Mouse (Mus musculus) midbrain, embryonic 12.5 days (tissue): Measurements from ENCODE around the gene Cwc27. TPM values are rescaled to one million over a fixed set of nuclear protein-coding genes. Genes with fewer than 3 reads are reported as not detected.

ENCODE experiments used
- ATAC-seq: fragments of 200-750 bp; cut with Nextera tagmentation; 2 replicates; pipeline ENCODE4 v1.8.0; 2017; ENCODE audit warnings: low read depth, moderate TSS enrichment, moderate library complexity; ENCODE audit not compliant: low FRiP score
- H3K27ac ChIP-seq: fragments of 300-500 bp; sonication (generic); replicated peaks from 2 replicates; pipeline ENCODE4 v1.5.1; 2016; ENCODE audit warnings: mild to moderate bottlenecking
- H3K27me3 ChIP-seq: fragments of 300-500 bp; sonication (generic); 2 replicates; pipeline ENCODE4 v1.6.1; 2016; ENCODE audit warnings: mild to moderate bottlenecking
- H3K36me3 ChIP-seq: fragments of 300-500 bp; sonication (generic); 2 replicates; pipeline ENCODE4 v1.6.1; 2016
- H3K4me1 ChIP-seq: fragments of 300-500 bp; sonication (generic); 2 replicates; pipeline ENCODE4 v1.6.1; 2016
- H3K4me2 ChIP-seq: fragments of 300-500 bp; sonication (generic); replicated peaks from 2 replicates; pipeline ENCODE4 v1.6.1; 2016; ENCODE audit warnings: mild to moderate bottlenecking, moderate library complexity
- H3K4me3 ChIP-seq: fragments of 300-500 bp; sonication (generic); 2 replicates; pipeline ENCODE4 v1.5.1; 2016; ENCODE audit warnings: mild to moderate bottlenecking
- H3K9ac ChIP-seq: fragments of 300-500 bp; sonication (generic); replicated peaks from 2 replicates; pipeline ENCODE4 v1.6.1; 2016; ENCODE audit warnings: mild to moderate bottlenecking, moderate library complexity
- H3K9me3 ChIP-seq: fragments of 300-500 bp; sonication (generic); 2 replicates; pipeline ENCODE4 v1.6.1; 2016; ENCODE audit warnings: mild to moderate bottlenecking
- WGBS: fragments of 180-500 bp; shearing (Covaris S2); methylation state at CpG from one replicate; pipeline ENCODE4 v1.1.7; 2016; 5-methylcytosine and 5-hydroxymethylcytosine counted together
- polyA plus RNA-seq: library from polyadenylated mRNA; unstranded; fragments of >200 nt; fragmentation: Nextera tagmentation; extraction: Ambion mirVana; gene quantifications from 2 replicates; pipeline ENCODE4 v1.2.1, GENCODE M21; 2016

The Cwc27 gene
- polyA plus RNA-seq, 1 experiment from 2014 or later, result 33.4 TPM

DNA sequence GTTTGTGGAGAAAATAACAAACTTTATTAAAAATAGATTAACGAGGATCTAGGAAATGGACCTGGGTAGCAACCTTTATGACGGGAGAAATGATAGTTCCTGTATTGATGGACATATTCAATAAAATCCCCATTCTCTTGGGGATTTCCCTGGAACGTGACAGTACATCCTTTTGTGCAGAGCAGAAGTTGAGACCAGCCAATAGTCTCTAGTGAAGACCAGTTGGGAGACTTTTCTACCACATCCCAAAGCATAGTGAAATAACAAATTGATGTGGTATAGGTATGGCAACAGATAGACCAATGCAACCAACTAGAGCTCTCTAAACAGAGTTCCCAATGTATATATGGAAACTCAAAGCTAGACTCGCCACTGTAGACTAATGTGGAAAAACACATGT is 220.7 kb downstream of the Cwc27 start:
- whole genome bisulfite sequencing, result 92% methylated on average over 4 of the region's 4 CpGs
- no peak overlapping the region for H3K27ac ChIP-seq
- no peak for ATAC-seq

DNA sequence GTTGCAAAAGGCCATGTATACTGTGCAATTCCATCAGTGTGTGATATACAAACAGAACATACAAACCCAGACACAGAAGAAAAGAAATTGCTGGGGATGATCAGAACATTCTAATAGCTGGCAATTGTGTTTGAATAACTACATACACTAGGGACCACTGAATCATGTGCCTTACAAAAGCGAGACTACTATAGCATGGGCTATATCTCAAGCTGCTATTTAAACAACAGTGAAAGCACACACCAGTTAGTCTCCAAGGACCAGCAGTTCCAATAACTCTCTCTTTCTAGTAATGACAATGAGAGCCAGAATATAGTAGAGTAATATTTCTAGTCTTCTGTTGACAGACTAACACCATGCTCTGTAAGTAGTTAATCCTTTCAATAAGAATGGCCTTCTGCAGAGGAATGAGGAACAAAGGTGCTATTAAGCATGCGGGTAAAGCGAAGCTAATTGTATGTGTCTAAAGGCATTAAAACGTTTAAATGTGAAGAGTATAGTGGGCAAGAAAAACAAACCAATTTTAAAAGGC is 222.1 kb downstream of the Cwc27 start:
- 50% methylated on average over 4 of the region's 4 CpGs for WGBS
- Histone ChIP-seq H3K36me3 (no peaks in the 10 kb centered on the region), H3K4me3 (no peak overlapping the region), H3K27ac (0 out of 2 replicates have a peak overlapping the region, but pooled peaks have one; percentile 30), H3K27me3 (no peaks in the 10 kb centered on the region), H3K4me1 (no peaks in the 10 kb centered on the region), H3K9me3 (no peaks in the 10 kb centered on the region), H3K9ac (no peak overlapping the region), H3K4me2 (no peak overlapping the region)
- ATAC-seq, result peak; percentile 53; the same call in 1 of the 2 replicates

More for the DNA sequence above, 220.7 kb downstream of the Cwc27 start:
- no peaks in the 10 kb centered on the region for H3K36me3 ChIP-seq
- H3K9ac ChIP-seq, result no peak overlapping the region
- H3K4me3 ChIP-seq, result no peak overlapping the region
- H3K4me1 ChIP-seq, result no peaks in the 10 kb centered on the region
- no peaks in the 10 kb centered on the region for H3K27me3 ChIP-seq
- H3K9me3 ChIP-seq, result no peaks in the 10 kb centered on the region
- no peak overlapping the region for H3K4me2 ChIP-seq

DNA sequence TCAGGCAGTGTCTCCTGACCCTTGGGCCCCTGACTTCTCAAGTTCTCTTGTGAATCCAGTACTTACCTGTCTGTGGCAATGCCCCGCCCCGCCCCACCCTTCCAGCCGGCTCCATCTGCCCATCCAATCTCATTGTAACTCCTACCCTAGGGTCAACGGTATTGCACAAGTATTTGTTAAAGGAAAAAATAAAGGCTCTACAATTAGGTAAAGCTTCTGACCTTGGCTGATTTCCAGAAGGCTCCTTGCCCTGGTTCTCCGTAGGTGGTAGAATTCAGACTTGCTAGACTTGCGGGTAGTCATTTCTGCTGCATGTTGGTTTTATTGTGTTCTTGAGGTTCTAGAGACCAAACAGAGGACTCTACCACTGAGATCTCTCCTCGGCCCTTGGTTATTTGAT is 226.0 kb downstream of the Cwc27 start:
- Histone ChIP-seq H3K27me3 (no peaks in the 10 kb centered on the region), H3K4me3 (no peak overlapping the region), H3K9me3 (no peaks in the 10 kb centered on the region), H3K9ac (no peak overlapping the region), H3K36me3 (no peaks in the 10 kb centered on the region), H3K27ac (no peak overlapping the region), H3K4me1 (no peaks in the 10 kb centered on the region), H3K4me2 (no peak overlapping the region)
- no peak for ATAC-seq
- WGBS, result 92% methylated on average over 7 of the region's 7 CpGs

DNA sequence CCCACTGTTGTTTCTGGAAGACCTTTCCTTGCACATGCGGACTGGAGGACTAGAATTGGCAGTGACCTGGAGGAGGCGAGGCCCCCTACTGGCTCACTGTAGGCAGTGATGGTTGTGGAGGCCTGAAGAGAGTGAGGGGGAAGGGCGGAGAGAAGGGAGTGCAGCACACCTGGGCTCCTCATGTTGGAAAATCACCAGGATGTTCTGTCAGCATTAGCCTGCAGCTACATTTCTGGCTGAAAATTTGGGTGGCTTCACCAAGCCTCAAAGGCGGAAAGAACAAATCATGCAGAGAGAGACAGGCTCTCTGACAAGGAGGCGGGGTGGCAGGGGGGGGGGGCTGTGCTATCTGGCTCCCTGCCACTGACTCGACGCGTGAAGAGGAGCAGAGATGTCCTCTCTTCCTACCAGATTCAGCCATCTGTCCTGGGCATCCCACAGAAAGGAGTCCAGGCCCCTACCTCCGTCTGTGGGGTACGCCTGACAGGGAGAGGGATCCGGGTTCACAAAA is 226.8 kb downstream of the Cwc27 start:
- WGBS, result 56% methylated on average over 11 of the region's 11 CpGs

DNA sequence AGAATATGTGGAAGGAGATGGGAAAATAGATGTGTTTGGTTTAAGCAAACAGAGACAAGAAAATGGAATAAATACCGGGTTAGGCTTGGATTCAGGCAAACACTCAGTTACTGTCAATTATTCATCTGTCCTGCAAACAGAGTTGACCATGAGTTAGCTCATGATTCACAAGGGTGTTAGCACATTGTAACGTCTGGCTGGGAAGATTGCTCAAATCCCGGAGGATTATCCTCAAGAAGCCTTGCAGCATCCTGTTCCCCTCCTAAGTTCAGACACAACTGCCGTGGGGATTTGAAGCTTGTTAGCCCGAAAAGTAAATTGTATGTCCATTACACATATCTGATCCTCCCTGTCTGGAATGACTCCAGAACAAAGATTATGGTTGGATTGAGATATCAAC is 228.6 kb downstream of the Cwc27 start:
- H3K36me3 ChIP-seq, result no peaks in the 10 kb centered on the region
- H3K4me2 ChIP-seq, result no peak overlapping the region
- no peaks in the 10 kb centered on the region for H3K27me3 ChIP-seq
- WGBS, result 61% methylated on average over 5 of the region's 5 CpGs
- H3K9me3 ChIP-seq, result no peaks in the 10 kb centered on the region
- no peak overlapping the region for H3K27ac ChIP-seq
- no peak overlapping the region for H3K9ac ChIP-seq
- no peak overlapping the region for H3K4me3 ChIP-seq
- ATAC-seq, result no peak
- no peaks in the 10 kb centered on the region for H3K4me1 ChIP-seq

More for the DNA sequence above, 226.8 kb downstream of the Cwc27 start:
- Histone ChIP-seq H3K4me1 (no peaks in the 10 kb centered on the region), H3K27me3 (no peaks in the 10 kb centered on the region), H3K4me3 (no peak overlapping the region), H3K9me3 (no peaks in the 10 kb centered on the region), H3K36me3 (no peaks in the 10 kb centered on the region), H3K27ac (no peak overlapping the region), H3K4me2 (no peak overlapping the region), H3K9ac (no peak overlapping the region)
- ATAC-seq, result no peak

Other genes starting within 250 kb of the Cwc27 start
- 23.5 and 24.1 TPM in 2 replicates for gene Srek1ip1, start 24.7 kb downstream of the Cwc27 start, polyA plus RNA-seq
- 0.50 and 0.65 TPM in 2 replicates for gene Shisal2b, start 46.8 kb upstream of the Cwc27 start, polyA plus RNA-seq
- gene Rgs7bp, start 237.8 kb upstream of the Cwc27 start, polyA plus RNA-seq, result 1.6 and 1.8 TPM in 2 replicates